Mouse (Mus musculus) ES-E14 (cell line): ENCODE results near the gene Tex13c3. TPM values are rescaled to one million over a fixed set of nuclear protein-coding genes. Genes with fewer than 3 reads are reported as not detected.
"Not testable (repeated sequence)": the region's sequence is repeated elsewhere in the genome, so short reads cannot be mapped to it uniquely, and the experiment has no call there.

Source experiments
- DNase-seq: peaks from one replicate; pipeline ENCODE4 v3.0.0-alpha.2; 2013; ENCODE audit warnings: low read depth, low spot score
- H3K27ac ChIP-seq: 2 replicates; pipeline ENCODE4 v1.5.1; 2012; ENCODE audit warnings: low read depth, mild to moderate bottlenecking, low read length, moderate library complexity, mixed read lengths; ENCODE audit not compliant: poor library complexity, insufficient read depth, severe bottlenecking
- H3K36me3 ChIP-seq: 2 replicates; pipeline ENCODE4 v1.6.1; 2012; ENCODE audit warnings: mild to moderate bottlenecking, low read length, moderate library complexity, mixed read lengths; ENCODE audit not compliant: control insufficient read depth, poor library complexity, insufficient read depth, severe bottlenecking
- H3K4me1 ChIP-seq, 2 experiments: fragments of 150-350 bp in 1 of 2; sonication (generic) in 1 of 2; 2 replicates each; pipeline ENCODE4 v1.6.1; 2012; ENCODE audit warnings: low read length in 2 of 2, mild to moderate bottlenecking in 1 of 2, mixed read lengths in 1 of 2; ENCODE audit not compliant: control insufficient read depth in 2 of 2, insufficient read depth in 2 of 2, poor library complexity in 1 of 2
- H3K4me3 ChIP-seq, 2 experiments: fragments of 150-350 bp in 1 of 2; sonication (generic) in 1 of 2; 2 replicates each; pipeline ENCODE4 v1.5.1; 2012; ENCODE audit warnings: low read length in 2 of 2, low read depth in 1 of 2, mild to moderate bottlenecking in 1 of 2, mixed read lengths in 1 of 2; ENCODE audit not compliant: insufficient read depth in 1 of 2, poor library complexity in 1 of 2, severe bottlenecking in 1 of 2
- H3K9ac ChIP-seq: 2 replicates; pipeline ENCODE4 v1.6.1; 2012; ENCODE audit warnings: low read depth, mild to moderate bottlenecking, low read length, mixed read lengths; ENCODE audit not compliant: poor library complexity, insufficient read depth, severe bottlenecking
- H3K9me3 ChIP-seq: fragments of 150-350 bp; sonication (generic); 2 replicates; pipeline ENCODE4 v1.6.1; 2012; ENCODE audit warnings: low read depth, mild to moderate bottlenecking, low read length; ENCODE audit not compliant: control insufficient read depth, insufficient read depth
- CHD2 ChIP-seq: IDR thresholded peaks from 2 replicates; pipeline ENCODE4 v1.6.1; 2014; ENCODE audit warnings: mild to moderate bottlenecking, low read depth, low read length, inconsistent platforms
- HCFC1 ChIP-seq: IDR thresholded peaks from 2 replicates; pipeline ENCODE4 v1.6.1; 2012; ENCODE audit warnings: low read length, inconsistent platforms, borderline replicate concordance; ENCODE audit not compliant: insufficient read depth
- MAFK ChIP-seq: IDR thresholded peaks from 2 replicates; pipeline ENCODE4 v1.6.1; 2014; ENCODE audit warnings: mild to moderate bottlenecking, low read depth, low read length, inconsistent platforms; ENCODE audit not compliant: insufficient read depth
- ZC3H11A ChIP-seq: IDR thresholded peaks from 2 replicates; pipeline ENCODE4 v1.6.1; 2012; ENCODE audit warnings: low read depth, mild to moderate bottlenecking, inconsistent platforms, low read length, borderline replicate concordance
- ZNF384 ChIP-seq: IDR thresholded peaks from 2 replicates; pipeline ENCODE4 v1.6.1; 2012; ENCODE audit warnings: low read depth, low read length, inconsistent platforms
- in situ Hi-C, 2 experiments: fragments of 600-800 bp; cut with MboI; formaldehyde crosslinking; loops; one replicate each; pipeline ENCODE4 v1.15.1; 2025; ENCODE audit warnings: low sequenced_read_pairs in 2 of 2, inconsistent platforms in 1 of 2; ENCODE audit not compliant: unreplicated experiment in 2 of 2
- total RNA-seq: library from RNA; depleted of rRNA; stranded (reverse); fragments of 300-350 nt; gene quantifications from 2 replicates; pipeline ENCODE4 v1.2.3, GENCODE M21; 2012; rRNA removed

The Tex13c3 gene
- not detected in 2 replicates for total RNA-seq

DNA sequence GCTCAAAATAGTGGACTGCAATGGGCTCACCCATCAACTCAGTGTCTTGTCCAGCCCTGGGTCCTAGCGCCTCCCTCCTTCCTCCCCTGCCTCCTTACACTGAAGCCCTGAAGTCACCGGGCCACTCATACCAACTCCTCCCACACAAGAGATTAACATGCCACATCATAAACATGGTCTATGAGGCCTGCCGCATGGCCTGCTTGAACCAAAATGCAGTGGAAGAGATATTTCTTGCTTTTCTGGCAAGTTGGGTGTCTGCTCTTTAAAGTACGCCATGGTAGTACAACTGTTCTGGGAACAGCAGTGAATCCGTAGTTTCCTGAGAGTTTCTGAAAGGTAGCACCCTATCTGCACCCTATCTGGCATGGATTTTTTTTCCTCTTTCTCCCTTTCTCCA is at the start of gene Tex13c3:
TSS of gene Tex13c3 (minus strand) at position 101 of the 400 bp plus-strand sequence.
- in situ Hi-C loops, H3K36me3 ChIP-seq, H3K9me3 ChIP-seq, DNase-seq, H3K4me3 ChIP-seq, H3K9ac ChIP-seq, H3K4me1 ChIP-seq, H3K27ac ChIP-seq: not testable (repeated sequence)

- Histone ChIP-seq H3K9me3 (no peaks in the 10 kb centered on the region), H3K27ac (no peak overlapping the region), H3K9ac (no peak overlapping the region), H3K4me3 (no peak overlapping the region), H3K36me3 (no peaks in the 10 kb centered on the region), H3K4me1 (no peaks in the 10 kb centered on the region)
- in situ Hi-C loops: no loop called here
- TF ChIP-seq CHD2: no peak
- no peak for TF ChIP-seq ZNF384
- no peak for TF ChIP-seq HCFC1
- no peak for TF ChIP-seq MAFK
- no peak for TF ChIP-seq ZC3H11A
- no peak for DNase-seq
Observed at GRCm38 (mm10) chrX:19489731-19490130, 8.6 kb upstream of the Tex13c3 start.
